Mouse (Mus musculus): Measurements from ENCODE around the gene Sytl3.

The Sytl3 gene

GRCm38 (mm10) chr17:6755176-6755575, 96.3 kb downstream of the Sytl3 start:
- DNase-seq (ENCODE audit: low read depth), result no peak

GRCm38 (mm10) chr17:6755873-6756272, 97.0 kb downstream of the Sytl3 start:
- no peak for DNase-seq (ENCODE audit: low read depth)

GRCm38 (mm10) chr17:6757902-6758301, 99.0 kb downstream of the Sytl3 start:
- no peak for DNase-seq (ENCODE audit: low read depth)

GRCm38 (mm10) chr17:6758845-6759244, 100.0 kb downstream of the Sytl3 start:
- no peak for DNase-seq (ENCODE audit: low read depth)

GRCm38 (mm10) chr17:6759717-6760292, 100.9 kb downstream of the Sytl3 start:
- DNase-seq (ENCODE audit: low read depth), result no peak

GRCm38 (mm10) chr17:6763513-6764226, 104.8 kb downstream of the Sytl3 start:
- no peak for DNase-seq (ENCODE audit: low read depth)

- no peak for DNase-seq (ENCODE audit: low read depth)
Observed at GRCm38 (mm10) chr17:6764227-6764593, 105.3 kb downstream of the Sytl3 start.

- DNase-seq (ENCODE audit: low read depth), result no peak
Observed at GRCm38 (mm10) chr17:6764730-6765129, 105.8 kb downstream of the Sytl3 start.

- DNase-seq (ENCODE audit: low read depth), result no peak
Observed at GRCm38 (mm10) chr17:6765886-6766285, 107.0 kb downstream of the Sytl3 start.

GRCm38 (mm10) chr17:6766823-6767222, 107.9 kb downstream of the Sytl3 start:
- DNase-seq (ENCODE audit: low read depth), result no peak

- DNase-seq (ENCODE audit: low read depth), result no peak
Observed at GRCm38 (mm10) chr17:6767771-6768170, 108.9 kb downstream of the Sytl3 start.

- no peak for DNase-seq (ENCODE audit: low read depth)
Observed at GRCm38 (mm10) chr17:6768301-6768788, 109.5 kb downstream of the Sytl3 start.

GRCm38 (mm10) chr17:6769602-6770001, 110.7 kb downstream of the Sytl3 start:
- no peak for DNase-seq (ENCODE audit: low read depth)

- DNase-seq (ENCODE audit: low read depth), result no peak
Observed at GRCm38 (mm10) chr17:6771661-6772489, 113.0 kb downstream of the Sytl3 start.

GRCm38 (mm10) chr17:6772490-6772773, 113.5 kb downstream of the Sytl3 start:
- no peak for DNase-seq (ENCODE audit: low read depth)

- no peak for DNase-seq (ENCODE audit: low read depth)
Observed at GRCm38 (mm10) chr17:6773249-6773966, 114.5 kb downstream of the Sytl3 start.

- no peak for DNase-seq (ENCODE audit: low read depth)
Observed at GRCm38 (mm10) chr17:6775221-6775620, 116.3 kb downstream of the Sytl3 start.

GRCm38 (mm10) chr17:6775671-6776070, 116.8 kb downstream of the Sytl3 start:
- no peak for DNase-seq (ENCODE audit: low read depth)

- no peak for DNase-seq (ENCODE audit: low read depth)
Observed at GRCm38 (mm10) chr17:6776123-6776522, 117.2 kb downstream of the Sytl3 start.

GRCm38 (mm10) chr17:6776576-6776975, 117.7 kb downstream of the Sytl3 start:
- DNase-seq (ENCODE audit: low read depth), result no peak

- DNase-seq (ENCODE audit: low read depth), result no peak
Observed at GRCm38 (mm10) chr17:6777061-6777460, 118.2 kb downstream of the Sytl3 start.

- no peak for DNase-seq (ENCODE audit: low read depth)
Observed at GRCm38 (mm10) chr17:6777629-6778331, 118.9 kb downstream of the Sytl3 start.

Data from c-Kit-positive CD71-negative TER-119-negative erythroid progenitor cells, embryonic 14.5 days (primary cell).